Mouse (Mus musculus): Measurements from ENCODE around the gene Nup160. TPM values are rescaled to one million over a fixed set of nuclear protein-coding genes. Genes with fewer than 3 reads are reported as not detected.

The Nup160 gene
- polyA plus RNA-seq, 1 experiment from 2014 or later: 61.3 TPM

GRCm38 (mm10) chr2:90717948-90718347 lies 40.9 kb downstream of the Nup160 start:
- 93% methylated on average over 5 of the region's 5 CpGs for WGBS (ENCODE audit: insufficient replicate concordance)
- peaks cover 25% of the 10 kb centered on the region for H3K4me1 ChIP-seq
- H3K9ac ChIP-seq: no peak overlapping the region
- peaks cover 93% of the 10 kb centered on the region for H3K36me3 ChIP-seq
- H3K27ac ChIP-seq: no peak overlapping the region
- no peak overlapping the region for H3K4me2 ChIP-seq
- H3K4me3 ChIP-seq: no peak overlapping the region
- no peak for ATAC-seq
- no peaks in the 10 kb centered on the region for H3K27me3 ChIP-seq (replicated peaks)
- no peaks in the 10 kb centered on the region for H3K9me3 ChIP-seq (replicated peaks)

GRCm38 (mm10) chr2:90726818-90727217 lies 49.8 kb downstream of the Nup160 start:
- no peaks in the 10 kb centered on the region for H3K9me3 ChIP-seq (replicated peaks)
- no peak overlapping the region for H3K27ac ChIP-seq
- no peaks in the 10 kb centered on the region for H3K27me3 ChIP-seq (replicated peaks)
- H3K4me2 ChIP-seq: no peak overlapping the region
- peaks cover 7% of the 10 kb centered on the region; the same call in 1 of the 2 replicates for H3K4me1 ChIP-seq
- peak; percentile 57; the same call in 1 of the 2 replicates for ATAC-seq
- peaks cover 99% of the 10 kb centered on the region for H3K36me3 ChIP-seq
- 70% methylated on average over 3 of the region's 3 CpGs for WGBS (ENCODE audit: insufficient replicate concordance)
- no peak overlapping the region for H3K4me3 ChIP-seq
- H3K9ac ChIP-seq: no peak overlapping the region

- Histone ChIP-seq H3K4me2 (no peak overlapping the region), H3K36me3 (peaks cover 79% of the 10 kb centered on the region), H3K9ac (no peak overlapping the region), H3K4me3 (no peak overlapping the region), H3K27ac (no peak overlapping the region), H3K27me3 (replicated peaks) (no peaks in the 10 kb centered on the region), H3K9me3 (replicated peaks) (no peaks in the 10 kb centered on the region), H3K4me1 (no peaks in the 10 kb centered on the region)
- 88% methylated on average over 11 of the region's 11 CpGs for WGBS (ENCODE audit: insufficient replicate concordance)
- ATAC-seq: no peak
Observed at GRCm38 (mm10) chr2:90735326-90735725, 58.3 kb downstream of the Nup160 start.

GRCm38 (mm10) chr2:90738801-90739200 lies 61.8 kb downstream of the Nup160 start:
- no peak overlapping the region for H3K4me2 ChIP-seq
- no peak for ATAC-seq
- H3K27me3 ChIP-seq (replicated peaks): no peaks in the 10 kb centered on the region
- no peak overlapping the region for H3K9ac ChIP-seq
- H3K27ac ChIP-seq: no peak overlapping the region
- H3K36me3 ChIP-seq: peaks cover 44% of the 10 kb centered on the region
- WGBS (ENCODE audit: insufficient replicate concordance): 84% methylated on average over 3 of the region's 3 CpGs
- H3K4me3 ChIP-seq: no peak overlapping the region
- H3K9me3 ChIP-seq (replicated peaks): no peaks in the 10 kb centered on the region
- no peaks in the 10 kb centered on the region for H3K4me1 ChIP-seq

GRCm38 (mm10) chr2:90739327-90739726 lies 62.3 kb downstream of the Nup160 start:
- Histone ChIP-seq H3K9ac (no peak overlapping the region), H3K4me2 (no peak overlapping the region), H3K27ac (no peak overlapping the region), H3K27me3 (replicated peaks) (no peaks in the 10 kb centered on the region), H3K4me3 (no peak overlapping the region), H3K4me1 (peaks cover 4% of the 10 kb centered on the region), H3K9me3 (replicated peaks) (no peaks in the 10 kb centered on the region), H3K36me3 (peaks cover 39% of the 10 kb centered on the region)
- ATAC-seq: no peak
- 86% methylated on average over 3 of the region's 3 CpGs for WGBS (ENCODE audit: insufficient replicate concordance)

- Histone ChIP-seq H3K9me3 (replicated peaks) (no peaks in the 10 kb centered on the region), H3K4me3 (no peak overlapping the region), H3K27ac (no peak overlapping the region), H3K9ac (no peak overlapping the region), H3K27me3 (replicated peaks) (no peaks in the 10 kb centered on the region), H3K36me3 (peaks cover 33% of the 10 kb centered on the region), H3K4me1 (peaks cover 9% of the 10 kb centered on the region), H3K4me2 (no peak overlapping the region)
- ATAC-seq: no peak
- WGBS (ENCODE audit: insufficient replicate concordance): 77% methylated on average over 5 of the region's 5 CpGs
Observed at GRCm38 (mm10) chr2:90739921-90740320, 62.9 kb downstream of the Nup160 start.

- H3K4me2 ChIP-seq: peak overlapping the region; percentile 82
- no peaks in the 10 kb centered on the region for H3K27me3 ChIP-seq (replicated peaks)
- peaks cover 35% of the 10 kb centered on the region for H3K4me1 ChIP-seq
- no peaks in the 10 kb centered on the region for H3K9me3 ChIP-seq (replicated peaks)
- no peak for ATAC-seq
- H3K9ac ChIP-seq: peak overlapping the region; percentile 71
- H3K4me3 ChIP-seq: peak overlapping the region; percentile 93
- 46% methylated on average over 12 of the region's 12 CpGs for WGBS (ENCODE audit: insufficient replicate concordance)
- H3K36me3 ChIP-seq: peaks cover 24% of the 10 kb centered on the region
- peak overlapping the region; percentile 88 for H3K27ac ChIP-seq
Observed at GRCm38 (mm10) chr2:90744285-90745052, 67.5 kb downstream of the Nup160 start.

- no peaks in the 10 kb centered on the region for H3K9me3 ChIP-seq (replicated peaks)
- ATAC-seq: peak; percentile 98
- peak within 1 kb of the TSS; percentile 87 for H3K9ac ChIP-seq
- peak within 1 kb of the TSS; percentile 82 for H3K4me2 ChIP-seq
- peak within 1 kb of the TSS; percentile 93 for H3K4me3 ChIP-seq
- H3K27ac ChIP-seq: peak within 1 kb of the TSS; percentile 96
- WGBS (ENCODE audit: insufficient replicate concordance): under 1% methylated on average over 44 of the region's 44 CpGs
- H3K4me1 ChIP-seq: peaks cover 42% of the 10 kb centered on the region
- peaks cover 31% of the 10 kb centered on the region for H3K36me3 ChIP-seq
- H3K27me3 ChIP-seq (replicated peaks): no peaks in the 10 kb centered on the region
Observed at GRCm38 (mm10) chr2:90745053-90745678, 68.2 kb downstream of the Nup160 start, which contains the start of gene Fnbp4. Gene Fnbp4 (plus strand): TSS chr2:90745370.

- Histone ChIP-seq H3K4me1 (peaks cover 42% of the 10 kb centered on the region), H3K4me2 (peak overlapping the region; percentile 82), H3K36me3 (peaks cover 38% of the 10 kb centered on the region), H3K9me3 (replicated peaks) (no peaks in the 10 kb centered on the region), H3K27ac (peak overlapping the region; percentile 96), H3K9ac (peak overlapping the region; percentile 87), H3K27me3 (replicated peaks) (no peaks in the 10 kb centered on the region), H3K4me3 (peak overlapping the region; percentile 93)
- peak; percentile 48 for ATAC-seq
- WGBS (ENCODE audit: insufficient replicate concordance): under 1% methylated on average over 54 of the region's 54 CpGs
Observed at GRCm38 (mm10) chr2:90745740-90746537, 68.9 kb downstream of the Nup160 start.

- Histone ChIP-seq H3K9ac (peak overlapping the region; percentile 87), H3K27ac (no peak overlapping the region), H3K4me1 (peaks cover 42% of the 10 kb centered on the region), H3K27me3 (replicated peaks) (no peaks in the 10 kb centered on the region), H3K36me3 (peaks cover 44% of the 10 kb centered on the region), H3K4me2 (peak overlapping the region; percentile 82), H3K9me3 (replicated peaks) (no peaks in the 10 kb centered on the region), H3K4me3 (peak overlapping the region; percentile 93)
- WGBS (ENCODE audit: insufficient replicate concordance): 6% methylated on average over 4 of the region's 4 CpGs
- no peak for ATAC-seq
Observed at GRCm38 (mm10) chr2:90746538-90746865, 69.5 kb downstream of the Nup160 start.

- H3K9ac ChIP-seq: peak overlapping the region; percentile 87
Observed at GRCm38 (mm10) chr2:90747131-90747530, 70.1 kb downstream of the Nup160 start.

More at GRCm38 (mm10) chr2:90747131-90747530, 70.1 kb downstream of the Nup160 start:
- whole genome bisulfite sequencing (ENCODE audit: insufficient replicate concordance): 80% methylated on average over 10 of the region's 10 CpGs
- Histone ChIP-seq H3K27ac (no peak overlapping the region), H3K4me3 (peak overlapping the region; percentile 93), H3K36me3 (peaks cover 49% of the 10 kb centered on the region), H3K9me3 (replicated peaks) (no peaks in the 10 kb centered on the region), H3K4me1 (peaks cover 42% of the 10 kb centered on the region), H3K27me3 (replicated peaks) (no peaks in the 10 kb centered on the region), H3K4me2 (peak overlapping the region; percentile 82)
- no peak for ATAC-seq
